15 mouse cellular contexts compared by ENCODE assay signal in the genomic region with DNA sequence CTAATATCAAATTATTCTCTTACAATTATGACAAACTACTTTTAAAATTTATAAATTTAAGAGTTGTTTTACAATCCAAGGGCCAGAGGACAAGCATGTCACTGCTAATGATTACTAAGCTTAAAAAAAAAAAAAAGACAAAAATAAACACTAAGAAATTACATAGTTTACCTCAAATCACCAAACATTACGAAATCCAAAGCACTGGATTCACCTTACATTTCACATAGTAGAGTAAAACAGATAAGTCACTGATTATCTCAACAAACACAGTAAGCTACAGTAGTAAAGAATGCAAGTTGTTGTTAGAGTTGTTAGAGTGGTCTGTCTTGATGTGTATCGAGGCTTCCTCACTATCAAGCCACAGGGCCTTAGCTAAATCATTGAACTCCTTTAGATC.
"Had no signal": no experiment of that assay in that cellular context is flagged by ENCODE, and none has a peak within 500 bp of the region (broad histone marks: within the 10 kb centered on the region; RNA-seq: fewer than 3 reads in every experiment).

No protein-coding gene starts in this region.

- ATAC-seq: midbrain, embryonic 13.5 days; midbrain, embryonic 15.5 days had no signal

- H3K4me1 ChIP-seq: midbrain, embryonic 15.5 days; neural tube, embryonic 12.5 days had no signal

- H3K27me3 ChIP-seq: megakaryocyte, embryonic 14.5 days; midbrain, embryonic 13.5 days; midbrain, embryonic 15.5 days; neural tube, embryonic 12.5 days had no signal

- DNase-seq: lung, adult 18-20 months; lung, embryonic 14.5 days; lung, postnatal 10 days; lung, postnatal 4 days; right cerebral cortex, postnatal 25 days; right cerebral cortex, postnatal 4 days; spleen, adult 18-20 months; thymus, adult 18-20 months; thymus, postnatal 14 days; thymus, postnatal 36 days had no signal

- H3K27ac ChIP-seq: midbrain, embryonic 13.5 days; midbrain, embryonic 15.5 days; neural tube, embryonic 12.5 days had no signal

- H3K36me3 ChIP-seq: midbrain, embryonic 15.5 days; neural tube, embryonic 12.5 days had no signal

- H3K4me2 ChIP-seq: lung, embryonic 14.5 days; midbrain, embryonic 11.5 days; midbrain, embryonic 13.5 days; midbrain, embryonic 15.5 days; neural tube, embryonic 12.5 days had no signal

- H3K9me3 ChIP-seq: megakaryocyte, embryonic 14.5 days; midbrain, embryonic 13.5 days; midbrain, embryonic 15.5 days; neural tube, embryonic 12.5 days had no signal

- H3K4me3 ChIP-seq: megakaryocyte, embryonic 14.5 days; midbrain, embryonic 13.5 days; midbrain, embryonic 15.5 days; neural tube, embryonic 12.5 days had no signal

- H3K9ac ChIP-seq: lung, embryonic 14.5 days; midbrain, embryonic 13.5 days; midbrain, embryonic 15.5 days; neural tube, embryonic 12.5 days had no signal
